Mouse (Mus musculus): ENCODE measurements around the gene Cwc15. TPM values are rescaled to one million over a fixed set of nuclear protein-coding genes. Genes with fewer than 3 reads are reported as not detected.
"Not testable (repeated sequence)": the region's sequence is repeated elsewhere in the genome, so short reads cannot be mapped to it uniquely, and the experiment has no call there.

Gene Cwc15
- 172 and 219 TPM in 2 replicates for polyA plus RNA-seq (2014; fragmentation: Nextera tagmentation; extraction: Ambion mirVana)

DNA sequence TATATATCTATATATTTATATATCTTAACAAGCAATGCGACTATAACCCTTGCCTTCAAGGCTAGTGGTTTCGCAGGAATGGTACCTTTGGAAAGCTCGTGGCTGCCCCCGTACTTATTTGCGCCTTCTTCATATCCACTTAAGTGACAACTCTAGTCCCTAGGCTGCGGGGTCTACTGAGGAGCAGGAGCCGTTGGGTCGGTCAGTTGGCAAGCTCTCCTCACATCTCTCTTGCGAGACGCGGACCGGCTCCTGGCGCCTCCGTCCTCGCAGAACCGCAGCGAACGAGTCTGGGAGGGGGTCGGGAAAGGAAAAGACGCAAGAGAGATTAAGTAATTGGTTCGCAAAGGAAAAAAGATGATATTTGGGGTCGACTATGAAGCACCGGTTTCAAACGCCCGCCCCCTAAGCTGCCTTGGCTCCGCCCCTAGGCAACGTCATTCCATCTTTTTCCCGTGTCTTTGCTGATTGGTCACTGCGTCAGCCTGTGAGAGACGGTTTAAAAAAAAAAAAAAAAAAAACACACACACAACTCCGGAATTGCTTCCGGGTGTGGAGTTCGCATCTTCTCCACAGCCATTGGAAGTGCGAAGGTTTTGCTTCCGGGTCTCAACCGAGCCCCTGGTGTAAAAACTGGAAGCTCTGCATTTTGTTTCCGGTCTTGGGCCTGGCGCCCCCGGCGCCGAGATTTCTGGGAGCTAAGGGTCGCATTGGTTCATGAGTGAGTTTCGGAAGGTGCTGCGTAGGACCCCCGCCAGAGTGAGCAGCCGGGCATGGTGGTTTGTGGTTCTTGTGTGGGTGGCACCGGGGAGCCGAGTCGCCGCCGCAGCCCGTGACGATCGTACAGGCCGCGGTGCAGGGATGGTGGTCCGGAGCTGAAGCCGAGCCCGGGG is at the start of gene Cwc15, which contains the start of gene Kdm4d:
Cwc15 (plus strand) TSS at position 595 of the 893 bp plus-strand sequence.
Kdm4d (minus strand) TSS at position 460 of the 893 bp plus-strand sequence.
- Histone ChIP-seq H3K27ac (ENCODE audit: low read depth, low read length) (peak within 1 kb of the TSS; percentile 55; the same call in 1 of the 2 replicates), H3K4me1 (ENCODE audit: control insufficient read depth, insufficient read depth, low read length) (0 out of 2 replicates have a peak, but pooled peaks cover 3% of the 10 kb centered on the region), H3K9me3 (ENCODE audit: control insufficient read depth, low read length) (no peaks in the 10 kb centered on the region), H3K27me3 (ENCODE audit: control insufficient read depth, insufficient read depth, low read length) (no peaks in the 10 kb centered on the region), H3K4me2 (replicated peaks; ENCODE audit: low read depth, low read length) (peak within 1 kb of the TSS; percentile 76), H3K4me3 (ENCODE audit: low read length) (peak within 1 kb of the TSS; percentile 75), H3K36me3 (ENCODE audit: control insufficient read depth, insufficient read depth, low read length) (peaks cover 31% of the 10 kb centered on the region), H3K9ac (ENCODE audit: low read depth, low read length) (peak within 1 kb of the TSS; percentile 87)
- 1% methylated on average over 59 of the region's 59 CpGs for WGBS
- ATAC-seq (ENCODE audit: low FRiP score, low TSS enrichment) = peak; percentile 99

DNA sequence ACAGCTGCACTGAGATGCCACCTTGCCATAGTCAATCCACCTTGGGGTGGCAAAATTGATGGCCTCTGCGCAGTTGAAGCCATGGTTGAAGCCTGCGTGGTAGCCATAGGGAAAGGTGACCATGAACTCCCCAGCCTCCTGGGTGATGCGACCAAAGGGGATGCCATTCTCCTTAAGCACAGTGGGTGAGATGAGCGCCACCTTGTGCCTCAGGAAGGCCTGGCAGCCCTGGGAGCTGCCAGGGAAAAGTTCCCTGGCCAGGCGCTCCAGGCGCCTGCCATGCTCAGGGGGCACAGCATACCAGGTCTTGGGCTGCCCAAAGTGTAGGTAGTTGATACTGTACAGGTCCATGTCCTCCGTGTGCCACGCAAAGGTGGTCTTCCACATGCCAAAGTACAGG is 49.3 kb upstream of the Cwc15 start:
- H3K36me3 ChIP-seq (ENCODE audit: control insufficient read depth, insufficient read depth, low read length); ATAC-seq (ENCODE audit: low FRiP score, low TSS enrichment); H3K9ac ChIP-seq (ENCODE audit: low read depth, low read length); H3K27me3 ChIP-seq (ENCODE audit: control insufficient read depth, insufficient read depth, low read length); H3K27ac ChIP-seq (ENCODE audit: low read depth, low read length); H3K4me1 ChIP-seq (ENCODE audit: control insufficient read depth, insufficient read depth, low read length); H3K4me2 ChIP-seq (replicated peaks; ENCODE audit: low read depth, low read length); H3K4me3 ChIP-seq (ENCODE audit: low read length); H3K9me3 ChIP-seq (ENCODE audit: control insufficient read depth, low read length): not testable (repeated sequence)
- 68% methylated on average over 7 of the region's 8 CpGs for WGBS

DNA sequence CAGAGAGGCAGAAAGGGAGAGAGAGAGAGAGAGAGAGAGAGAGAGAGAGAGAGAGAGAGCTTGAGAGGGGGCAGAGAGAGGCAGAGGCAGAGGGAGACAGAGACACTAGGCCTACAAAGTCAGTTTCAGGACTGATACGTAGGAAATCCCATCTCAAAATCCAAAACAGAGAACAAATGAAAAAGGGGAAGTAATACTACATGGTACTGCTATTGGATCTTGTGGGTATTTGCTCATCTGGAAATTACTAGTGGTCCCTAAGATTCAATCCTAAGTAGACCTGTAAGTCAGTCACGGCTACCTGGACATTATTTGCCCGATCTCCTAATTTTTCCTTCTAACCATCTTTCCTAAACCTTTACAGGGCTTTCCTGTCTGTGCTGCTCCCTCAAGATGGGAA is 44.1 kb upstream of the Cwc15 start:
- Histone ChIP-seq H3K4me1 (ENCODE audit: control insufficient read depth, insufficient read depth, low read length) (no peaks in the 10 kb centered on the region), H3K36me3 (ENCODE audit: control insufficient read depth, insufficient read depth, low read length) (no peaks in the 10 kb centered on the region), H3K27me3 (ENCODE audit: control insufficient read depth, insufficient read depth, low read length) (no peaks in the 10 kb centered on the region), H3K9ac (ENCODE audit: low read depth, low read length) (no peak overlapping the region), H3K27ac (ENCODE audit: low read depth, low read length) (no peak overlapping the region), H3K9me3 (ENCODE audit: control insufficient read depth, low read length) (no peaks in the 10 kb centered on the region), H3K4me2 (replicated peaks; ENCODE audit: low read depth, low read length) (no peak overlapping the region), H3K4me3 (ENCODE audit: low read length) (no peak overlapping the region)
- 81% methylated on average over 3 of the region's 3 CpGs for WGBS
- ATAC-seq (ENCODE audit: low FRiP score, low TSS enrichment) = no peak

DNA sequence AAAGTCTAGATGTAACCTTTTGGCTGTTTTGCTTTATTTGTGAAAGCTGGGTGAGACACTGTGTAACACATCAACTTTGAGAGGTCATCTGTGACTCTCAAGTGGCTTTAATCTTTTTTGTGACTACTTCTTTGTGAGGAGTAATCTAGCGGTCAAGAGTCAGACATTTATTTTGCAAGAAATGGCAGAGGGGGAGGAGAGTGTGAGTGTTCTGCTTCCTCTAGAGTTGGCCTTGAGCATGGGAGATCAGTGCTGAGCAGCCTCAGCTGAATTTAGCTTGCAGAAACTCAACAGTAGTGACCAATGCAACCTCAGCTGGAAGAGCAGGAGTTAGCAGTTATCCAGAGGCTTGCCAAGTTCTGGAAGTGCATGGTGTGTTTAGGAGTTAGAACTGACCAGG is 37.9 kb upstream of the Cwc15 start:
- not testable (repeated sequence) for H3K4me2 ChIP-seq (replicated peaks; ENCODE audit: low read depth, low read length); ATAC-seq (ENCODE audit: low FRiP score, low TSS enrichment); H3K4me3 ChIP-seq (ENCODE audit: low read length); H3K36me3 ChIP-seq (ENCODE audit: control insufficient read depth, insufficient read depth, low read length); H3K27ac ChIP-seq (ENCODE audit: low read depth, low read length); H3K9me3 ChIP-seq (ENCODE audit: control insufficient read depth, low read length); H3K4me1 ChIP-seq (ENCODE audit: control insufficient read depth, insufficient read depth, low read length); H3K9ac ChIP-seq (ENCODE audit: low read depth, low read length); H3K27me3 ChIP-seq (ENCODE audit: control insufficient read depth, insufficient read depth, low read length)
- WGBS = 83% methylated on average over 1 of the region's 1 CpGs

- not testable (repeated sequence) for H3K4me2 ChIP-seq (replicated peaks; ENCODE audit: low read depth, low read length); H3K9me3 ChIP-seq (ENCODE audit: control insufficient read depth, low read length); H3K9ac ChIP-seq (ENCODE audit: low read depth, low read length); H3K27ac ChIP-seq (ENCODE audit: low read depth, low read length); H3K36me3 ChIP-seq (ENCODE audit: control insufficient read depth, insufficient read depth, low read length); H3K27me3 ChIP-seq (ENCODE audit: control insufficient read depth, insufficient read depth, low read length); H3K4me1 ChIP-seq (ENCODE audit: control insufficient read depth, insufficient read depth, low read length); H3K4me3 ChIP-seq (ENCODE audit: low read length); ATAC-seq (ENCODE audit: low FRiP score, low TSS enrichment)
- WGBS = 80% methylated on average over 12 of the region's 12 CpGs
Observed at GRCm38 (mm10) chr9:14463668-14464067, 36.7 kb upstream of the Cwc15 start.

- ATAC-seq (ENCODE audit: low FRiP score, low TSS enrichment) = no peak
- peak overlapping the region; percentile 76 for H3K4me2 ChIP-seq (replicated peaks; ENCODE audit: low read depth, low read length)
- peak overlapping the region; percentile 75 for H3K4me3 ChIP-seq (ENCODE audit: low read length)
- no peaks in the 10 kb centered on the region for H3K9me3 ChIP-seq (ENCODE audit: control insufficient read depth, low read length)
- H3K4me1 ChIP-seq (ENCODE audit: control insufficient read depth, insufficient read depth, low read length) = 0 out of 2 replicates have a peak, but pooled peaks cover 3% of the 10 kb centered on the region
- no peaks in the 10 kb centered on the region for H3K27me3 ChIP-seq (ENCODE audit: control insufficient read depth, insufficient read depth, low read length)
- WGBS = 83% methylated on average over 4 of the region's 4 CpGs
- no peak overlapping the region for H3K27ac ChIP-seq (ENCODE audit: low read depth, low read length)
- 0 out of 2 replicates have a peak overlapping the region, but pooled peaks have one; percentile 65 for H3K9ac ChIP-seq (ENCODE audit: low read depth, low read length)
- peaks cover 21% of the 10 kb centered on the region for H3K36me3 ChIP-seq (ENCODE audit: control insufficient read depth, insufficient read depth, low read length)
Observed at GRCm38 (mm10) chr9:14498896-14499705, 1.3 kb upstream of the Cwc15 start.

- Histone ChIP-seq H3K9me3 (ENCODE audit: control insufficient read depth, low read length) (no peaks in the 10 kb centered on the region), H3K36me3 (ENCODE audit: control insufficient read depth, insufficient read depth, low read length) (peaks cover 38% of the 10 kb centered on the region), H3K4me2 (replicated peaks; ENCODE audit: low read depth, low read length) (peak overlapping the region; percentile 64), H3K27ac (ENCODE audit: low read depth, low read length) (no peak overlapping the region), H3K9ac (ENCODE audit: low read depth, low read length) (peak overlapping the region; percentile 87), H3K4me3 (ENCODE audit: low read length) (peak overlapping the region; percentile 75), H3K27me3 (ENCODE audit: control insufficient read depth, insufficient read depth, low read length) (no peaks in the 10 kb centered on the region), H3K4me1 (ENCODE audit: control insufficient read depth, insufficient read depth, low read length) (0 out of 2 replicates have a peak, but pooled peaks cover 3% of the 10 kb centered on the region)
- no peak for ATAC-seq (ENCODE audit: low FRiP score, low TSS enrichment)
- WGBS = 3% methylated on average over 10 of the region's 10 CpGs
Observed at GRCm38 (mm10) chr9:14500916-14501424, 553 bp downstream of the Cwc15 start.

DNA sequence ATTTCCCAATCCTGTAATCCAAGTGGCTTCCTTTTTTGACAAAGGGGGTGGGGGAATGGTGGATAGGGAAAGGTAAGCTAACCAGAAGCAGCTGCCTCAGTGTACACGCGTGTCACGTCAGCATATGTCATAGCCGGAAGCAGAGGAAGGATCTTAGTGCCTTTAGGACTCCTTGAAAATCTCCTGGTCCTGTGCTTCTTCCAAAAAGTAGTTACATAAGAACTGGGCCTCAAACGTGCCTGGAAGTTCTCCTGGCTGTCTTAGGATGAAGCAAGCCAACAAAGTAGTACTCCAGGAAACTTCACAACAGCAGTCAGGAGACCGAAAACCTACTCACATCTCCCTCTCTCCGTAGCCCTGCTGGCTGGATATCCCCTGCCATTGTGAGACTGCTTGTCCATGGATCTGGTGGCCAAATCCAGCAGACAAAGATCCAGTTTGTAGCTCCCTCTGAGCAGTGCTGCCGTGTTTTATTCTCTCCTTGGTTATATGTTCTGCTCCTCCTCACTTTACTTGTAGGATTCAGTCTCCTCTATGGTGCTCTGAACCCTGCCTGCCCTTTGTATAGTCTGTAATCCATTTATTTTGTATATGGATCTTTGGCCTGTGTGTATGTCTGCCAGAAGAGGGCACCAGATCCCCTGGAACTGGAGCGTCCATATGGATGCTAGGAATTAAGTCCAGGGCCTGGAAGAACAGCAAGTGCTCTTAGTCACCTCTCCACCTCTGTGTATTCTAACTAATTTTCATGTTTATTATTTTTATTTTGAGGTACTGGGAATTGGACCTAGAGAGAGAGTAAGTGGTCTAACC is 12.4 kb downstream of the Cwc15 start:
- no peaks in the 10 kb centered on the region for H3K4me1 ChIP-seq (ENCODE audit: control insufficient read depth, insufficient read depth, low read length)
- H3K27ac ChIP-seq (ENCODE audit: low read depth, low read length) = no peak overlapping the region
- peaks cover 32% of the 10 kb centered on the region for H3K36me3 ChIP-seq (ENCODE audit: control insufficient read depth, insufficient read depth, low read length)
- no peaks in the 10 kb centered on the region for H3K27me3 ChIP-seq (ENCODE audit: control insufficient read depth, insufficient read depth, low read length)
- no peak overlapping the region for H3K4me2 ChIP-seq (replicated peaks; ENCODE audit: low read depth, low read length)
- ATAC-seq (ENCODE audit: low FRiP score, low TSS enrichment) = peak; percentile 71
- WGBS = 79% methylated on average over 9 of the region's 9 CpGs
- no peaks in the 10 kb centered on the region for H3K9me3 ChIP-seq (ENCODE audit: control insufficient read depth, low read length)
- no peak overlapping the region for H3K4me3 ChIP-seq (ENCODE audit: low read length)
- H3K9ac ChIP-seq (ENCODE audit: low read depth, low read length) = no peak overlapping the region

Measured in kidney, embryonic 14.5 days (tissue).